Mouse (Mus musculus) heart, postnatal 0 days (tissue): Measurements from ENCODE around the gene Lrrc20.

ENCODE experiments used
- CTCF ChIP-seq: IDR thresholded peaks from 2 replicates; pipeline ENCODE4 v1.5.1; 2016; ENCODE audit warnings: antibody characterized with exemption, control low read depth, low read depth
- EP300 ChIP-seq: IDR thresholded peaks from 2 replicates; pipeline ENCODE4 v1.6.1; 2016; ENCODE audit warnings: antibody characterized with exemption, low read depth

GRCm38 (mm10) chr10:61486551-61487339 lies 11.1 kb downstream of the Lrrc20 start:
- TF ChIP-seq EP300, result no peak
- TF ChIP-seq CTCF, result no peak
